Mouse (Mus musculus) urinary bladder, postnatal 25 days (tissue): ENCODE data around the gene Ostm1.

Source experiments
- DNase-seq: peaks from one replicate; pipeline ENCODE4 v3.0.0; 2022; ENCODE audit warnings: low spot score

Gene Ostm1

DNA sequence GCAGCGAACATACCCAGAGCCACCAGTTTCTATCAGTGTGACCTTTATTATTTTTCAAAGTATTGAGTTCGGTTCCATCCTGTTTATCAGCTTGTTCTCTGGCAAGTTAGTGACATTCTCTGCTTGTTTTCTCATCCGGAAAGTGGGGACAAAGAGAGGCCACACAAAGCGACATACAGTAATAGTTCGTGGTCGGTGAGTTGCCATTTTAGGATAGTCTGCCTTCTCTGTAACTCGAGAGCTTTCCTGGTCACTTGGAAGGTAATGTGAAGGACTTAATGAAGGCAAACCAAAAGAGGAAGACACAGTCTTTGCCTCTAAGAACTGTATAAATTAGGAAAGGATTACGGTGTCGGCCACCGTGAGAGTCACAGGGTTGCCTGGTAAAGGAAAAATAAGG, 96.0 kb downstream of the Ostm1 start:
- no peak for DNase-seq

DNA sequence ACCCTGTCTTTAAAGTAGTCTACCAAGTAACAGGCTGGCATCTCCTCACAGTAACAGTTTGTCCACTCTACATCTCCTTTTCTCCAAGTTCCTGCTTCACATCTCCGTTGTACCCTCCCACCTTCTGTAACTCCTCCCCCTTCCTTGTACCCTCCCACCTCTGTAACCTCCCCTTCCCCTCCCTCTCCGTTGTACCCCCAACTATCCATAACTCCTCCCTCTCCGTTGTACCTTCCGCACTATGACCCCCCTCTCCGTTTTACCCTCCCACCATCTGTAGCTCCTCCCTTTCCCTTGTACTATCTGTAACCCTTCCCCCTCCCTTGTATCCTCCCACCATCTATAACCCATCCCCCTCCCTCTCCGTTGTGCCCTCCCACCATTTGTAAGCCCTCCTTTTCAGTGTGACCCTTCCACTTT, 97.0 kb downstream of the Ostm1 start:
- DNase-seq, result no peak

- DNase-seq, result no peak
Measured at GRCm38 (mm10) chr10:42682421-42682820, 98.8 kb downstream of the Ostm1 start.

GRCm38 (mm10) chr10:42687873-42688272, 104.3 kb downstream of the Ostm1 start:
- no peak for DNase-seq

DNA sequence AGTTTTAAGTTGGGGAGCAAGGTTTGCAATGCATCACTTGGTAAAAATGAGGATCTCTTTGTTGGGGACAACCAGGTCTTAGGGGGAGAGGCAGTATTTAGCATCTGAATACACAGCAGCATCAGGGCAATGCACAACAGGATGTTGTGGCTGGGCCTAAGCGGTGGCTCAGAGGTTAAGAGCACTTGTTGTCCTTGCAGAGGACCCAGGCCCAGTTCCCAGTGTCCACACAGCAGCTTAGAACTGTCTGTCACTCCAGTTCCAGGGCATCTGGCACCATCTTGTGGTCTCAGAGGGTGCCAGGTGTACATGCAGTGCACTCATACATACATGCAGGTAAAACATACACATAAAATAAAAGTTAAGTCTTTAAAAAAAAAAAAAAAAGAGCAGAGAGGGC, 106.1 kb downstream of the Ostm1 start:
- no peak for DNase-seq

DNA sequence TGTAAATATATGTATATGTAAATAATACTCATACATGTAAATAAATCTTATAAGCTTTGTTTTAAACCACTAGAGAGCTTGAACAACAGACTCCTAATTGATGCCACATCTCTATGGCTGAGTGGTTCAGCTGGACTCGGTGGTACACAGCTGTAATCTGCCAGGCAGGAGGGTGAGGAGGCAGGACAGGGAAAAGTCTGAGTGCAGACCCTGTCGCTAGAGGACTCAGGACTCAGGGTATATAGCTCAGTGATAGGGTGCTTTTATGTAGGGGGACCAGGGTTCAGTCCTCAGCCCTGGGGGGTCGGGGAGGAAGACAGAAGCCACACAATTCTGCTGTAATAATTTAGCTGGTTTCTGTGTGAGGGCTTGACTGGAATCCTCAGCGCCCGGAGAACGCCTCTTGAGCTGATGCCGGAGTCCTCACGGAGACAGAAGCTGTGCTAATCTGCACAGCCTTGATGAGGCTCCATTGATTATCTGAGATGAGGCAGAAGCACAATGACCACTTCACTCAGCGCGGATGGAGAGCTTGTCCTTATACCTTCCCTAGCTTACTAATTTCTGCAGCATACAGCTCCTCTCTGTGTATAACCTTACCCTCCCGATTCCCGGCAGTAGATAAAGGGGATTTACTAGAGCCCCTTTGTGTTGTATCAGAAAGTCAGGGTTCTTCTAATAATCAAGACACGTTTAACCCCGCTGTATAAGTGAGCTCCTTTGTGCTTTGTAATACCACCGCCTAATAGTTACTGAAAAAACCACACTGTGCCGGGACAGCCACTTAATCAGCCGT, 106.8 kb downstream of the Ostm1 start:
- no peak for DNase-seq

DNA sequence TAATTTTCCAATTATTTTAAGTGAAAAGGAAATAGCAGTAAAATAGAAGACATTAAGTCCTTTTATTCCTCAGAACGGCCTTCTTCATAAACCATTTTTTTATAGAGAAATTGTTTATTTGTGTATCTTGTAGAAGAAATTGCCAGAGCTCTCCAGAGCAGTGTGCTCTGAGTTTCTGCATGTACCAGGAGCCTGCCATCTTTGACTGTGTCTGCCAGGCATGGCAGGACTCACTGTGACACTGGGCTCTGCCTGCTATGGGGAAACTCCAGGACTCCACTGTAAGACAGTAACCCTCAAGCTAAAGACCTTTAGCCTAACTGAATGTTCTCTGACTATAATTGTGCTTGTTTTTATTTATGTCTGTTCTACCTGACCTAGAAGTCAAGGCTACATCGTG, 107.4 kb downstream of the Ostm1 start:
- no peak for DNase-seq

DNA sequence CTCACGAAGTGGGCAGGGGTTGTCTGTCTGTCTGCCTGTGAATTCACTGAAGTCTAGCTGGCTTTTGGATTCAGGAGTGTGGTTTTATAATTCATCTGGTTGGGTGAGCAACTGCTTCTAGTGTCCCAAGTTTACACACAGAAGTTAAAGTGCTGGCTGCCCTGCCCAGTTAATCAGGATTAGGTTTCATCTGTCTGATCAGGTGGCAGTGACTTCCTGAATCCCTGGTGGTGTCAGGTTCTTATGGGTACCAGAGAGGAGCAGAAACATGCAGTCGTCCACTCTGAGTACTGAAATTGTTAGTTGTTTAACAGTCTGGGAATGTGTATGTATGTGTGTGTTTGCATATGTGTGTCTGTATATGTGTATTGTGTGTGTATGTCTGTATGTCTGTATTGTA, 108.5 kb downstream of the Ostm1 start:
- no peak for DNase-seq

DNA sequence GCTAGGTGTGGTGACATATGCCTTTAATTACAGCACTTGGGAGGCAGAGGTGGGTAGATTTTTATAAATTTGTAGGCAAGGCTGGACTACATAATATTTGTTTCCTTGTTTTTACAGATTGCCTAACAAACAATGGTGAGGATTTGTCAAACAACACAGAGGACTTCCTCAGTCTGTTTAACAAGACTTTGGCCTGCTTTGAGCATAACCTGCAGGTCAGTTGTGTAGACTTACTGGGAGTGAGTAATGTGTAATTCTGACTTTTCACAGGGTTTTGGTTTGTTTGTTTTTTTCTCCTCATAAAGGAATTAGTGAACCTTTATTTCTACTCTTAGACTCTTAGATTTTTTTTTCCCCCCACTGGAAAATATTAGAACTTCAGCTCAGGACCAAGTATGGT, 109.2 kb downstream of the Ostm1 start:
- no peak for DNase-seq

GRCm38 (mm10) chr10:42693482-42693881, 109.9 kb downstream of the Ostm1 start:
- DNase-seq, result no peak

GRCm38 (mm10) chr10:42696361-42696760, 112.7 kb downstream of the Ostm1 start:
- DNase-seq, result no peak

DNA sequence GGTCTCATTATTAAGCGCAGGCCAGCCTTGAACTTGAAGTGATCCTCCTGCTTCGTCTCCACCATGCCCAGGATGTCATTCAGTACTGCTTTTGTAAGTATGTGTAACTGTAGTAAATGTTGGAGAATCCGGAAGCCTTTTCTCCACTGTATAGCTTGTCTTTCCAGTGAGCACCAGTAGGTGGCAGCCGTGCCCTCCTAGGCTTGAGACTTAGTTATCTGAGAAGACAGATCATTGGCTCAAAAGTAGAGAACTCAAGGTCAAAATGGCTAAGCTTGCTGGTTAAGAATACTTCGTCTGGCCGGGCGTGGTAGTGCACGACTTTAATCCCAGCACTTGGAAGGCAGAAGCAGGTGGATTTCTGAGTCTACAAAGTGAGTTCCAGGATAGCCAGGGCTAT, 113.4 kb downstream of the Ostm1 start:
- DNase-seq, result peak; percentile 64

GRCm38 (mm10) chr10:42698375-42698774, 114.8 kb downstream of the Ostm1 start:
- no peak for DNase-seq

- no peak for DNase-seq
Measured at GRCm38 (mm10) chr10:42698994-42699393, 115.4 kb downstream of the Ostm1 start.

- no peak for DNase-seq
Measured at GRCm38 (mm10) chr10:42702111-42702510, 118.5 kb downstream of the Ostm1 start.

GRCm38 (mm10) chr10:42714676-42715075, 131.1 kb downstream of the Ostm1 start:
- DNase-seq, result no peak

DNA sequence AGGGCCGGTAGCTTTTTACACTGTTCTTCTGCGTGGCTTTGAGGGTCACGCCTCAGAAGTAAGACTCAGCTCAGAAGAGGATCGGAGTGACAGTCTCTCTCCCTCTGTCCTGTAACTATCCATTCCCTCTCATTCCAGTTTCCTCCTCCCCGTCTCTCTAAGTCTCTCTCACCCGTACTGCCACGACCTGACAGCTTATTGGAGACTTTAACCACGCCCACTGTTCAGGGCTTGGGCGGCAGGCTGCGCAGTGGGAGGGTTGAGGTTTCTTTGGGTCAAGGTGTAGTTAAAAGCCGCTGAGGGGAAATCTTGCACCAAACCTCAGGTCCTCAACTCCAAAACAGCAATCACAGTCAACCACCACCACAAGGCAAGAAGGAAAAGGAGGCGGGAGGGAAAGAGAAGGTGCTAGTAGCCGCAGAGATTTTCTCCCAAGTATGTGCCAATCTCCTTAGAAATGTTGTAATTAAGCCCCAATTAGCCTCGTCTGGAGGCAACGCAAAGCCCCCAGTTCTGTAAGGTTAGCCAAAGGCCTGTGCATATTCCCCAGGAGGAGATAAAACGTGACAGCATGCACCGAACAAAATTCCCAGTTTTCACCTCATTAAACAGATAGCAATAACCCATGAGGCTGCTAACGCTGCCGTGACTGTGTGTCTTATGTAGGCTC, 131.9 kb downstream of the Ostm1 start:
- no peak for DNase-seq

DNA sequence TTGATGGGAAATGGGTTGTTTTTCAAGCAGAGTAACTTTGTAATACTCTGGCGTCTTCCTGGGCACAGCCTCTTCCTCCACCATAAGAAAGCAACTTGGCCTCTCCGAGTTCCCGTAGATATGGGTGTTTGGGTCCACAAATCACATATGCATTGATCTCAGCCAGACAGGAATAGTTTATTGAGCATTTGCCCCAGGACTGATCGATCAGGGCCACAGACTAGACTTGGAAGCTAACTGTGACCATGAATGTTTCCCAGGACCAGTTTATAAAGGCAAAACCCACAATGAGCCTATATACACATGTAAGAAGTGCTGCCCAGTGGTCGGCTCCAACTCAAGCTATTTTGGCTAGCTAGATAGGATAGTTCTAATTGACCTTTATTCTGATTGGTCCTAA, 138.5 kb downstream of the Ostm1 start:
- no peak for DNase-seq

DNA sequence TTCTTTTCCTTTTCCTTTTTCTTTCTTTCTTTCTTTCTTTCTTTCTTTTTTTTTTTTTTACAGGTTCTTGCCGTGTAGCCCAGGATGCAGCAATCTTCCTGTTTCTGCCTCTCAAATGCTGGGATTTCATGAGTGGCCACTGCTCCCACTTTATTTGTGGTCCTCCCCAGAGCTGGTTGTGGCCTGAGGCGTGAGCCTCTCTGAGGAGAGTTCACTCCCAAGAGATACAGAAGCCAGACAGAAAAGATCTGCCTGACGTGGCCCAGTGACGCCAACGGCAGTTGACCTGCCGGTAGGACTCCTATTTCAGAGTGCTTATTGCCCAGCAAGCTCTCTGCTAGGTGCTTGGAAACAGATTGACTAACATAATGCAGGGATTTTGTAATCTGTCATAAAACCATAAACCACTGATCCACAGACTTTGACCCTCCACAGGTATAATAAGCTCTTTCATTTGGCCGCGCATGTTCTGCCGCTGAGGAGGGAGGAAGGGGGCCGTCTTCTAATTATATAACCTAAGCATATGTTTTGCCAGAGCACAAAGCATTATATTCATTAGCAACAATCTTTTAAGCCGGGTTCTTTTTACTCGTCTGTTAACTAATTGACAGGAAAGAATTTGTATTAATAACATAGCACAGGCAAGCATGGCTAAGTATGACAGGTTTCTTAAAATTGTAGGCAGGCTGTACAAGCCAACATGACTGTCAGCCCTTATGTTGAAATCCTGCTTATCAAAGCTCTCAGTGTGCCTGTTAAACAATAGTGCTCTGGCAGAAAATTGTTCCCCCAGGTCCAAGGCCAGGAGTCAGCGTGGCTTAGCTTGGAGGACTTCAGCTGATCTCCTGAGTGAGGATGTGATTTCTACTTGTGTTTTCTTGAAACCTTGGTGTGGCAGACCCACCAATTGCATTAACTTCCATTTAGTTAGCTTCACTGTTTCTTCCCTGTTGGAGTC, 139.9 kb downstream of the Ostm1 start:
- no peak for DNase-seq

GRCm38 (mm10) chr10:42729607-42730006, 146.0 kb downstream of the Ostm1 start:
- DNase-seq, result no peak

DNA sequence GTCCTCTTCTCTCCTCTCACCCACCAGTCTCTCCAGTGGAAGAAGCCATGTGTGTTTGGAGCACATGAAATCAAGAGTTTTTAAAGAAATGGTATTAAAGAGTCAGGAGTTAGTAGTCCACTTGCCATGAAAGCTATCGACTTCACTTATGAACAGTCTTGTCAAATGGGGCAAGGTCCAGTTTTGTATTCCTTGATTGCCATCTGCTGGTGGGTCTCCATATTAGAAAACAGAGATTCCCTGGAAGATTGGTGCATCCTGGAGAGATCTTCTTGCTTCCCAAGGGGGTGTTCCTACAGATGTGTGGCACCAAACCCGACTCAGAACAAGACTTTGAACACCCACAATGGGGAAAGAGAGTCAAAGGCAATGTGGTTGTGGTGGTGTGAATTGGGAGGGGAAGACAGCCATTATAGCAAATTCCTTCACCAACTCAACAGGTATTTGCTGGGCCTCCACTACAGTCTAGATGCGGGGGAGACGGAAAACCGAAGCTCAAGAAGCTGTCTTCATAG, 151.0 kb downstream of the Ostm1 start:
- DNase-seq, result no peak

GRCm38 (mm10) chr10:42751813-42752212, 168.2 kb downstream of the Ostm1 start:
- no peak for DNase-seq
